Mouse (Mus musculus): ENCODE data around the gene Plekhh3.

DNA sequence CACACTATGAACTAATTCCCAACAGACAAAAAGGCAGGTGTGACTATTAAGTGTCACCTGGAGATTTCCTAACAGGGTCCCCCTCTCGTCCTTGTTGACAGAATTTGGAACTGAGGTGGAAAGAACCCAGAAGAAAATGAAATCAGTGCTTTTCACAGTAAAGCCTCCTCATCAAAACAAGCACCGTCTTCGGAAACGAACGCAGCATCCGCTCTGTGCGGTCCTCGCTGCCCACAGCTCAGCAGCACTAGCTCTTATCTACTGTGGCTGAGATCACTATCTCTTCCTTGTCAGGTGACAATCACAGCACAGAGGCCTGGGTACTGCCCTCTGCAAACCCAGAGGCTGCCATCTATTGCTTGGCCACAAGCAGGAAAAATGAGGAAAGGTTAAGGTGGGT is 25.0 kb upstream of the Plekhh3 start:
- TF ChIP-seq CTCF (IDR thresholded peaks at IDR 0.05; ENCODE audit: low read depth, low read length) (no peak), POLR2A (IDR thresholded peaks at IDR 0.05; ENCODE audit: borderline replicate concordance, low read depth, low read length) (no peak)
